Mouse (Mus musculus): ENCODE results near the gene Ang5. TPM values are rescaled to one million over a fixed set of nuclear protein-coding genes. Genes with fewer than 3 reads are reported as not detected.

Ang5 gene
- total RNA-seq (2023), result not detected

GRCm38 (mm10) chr14:43956769-43957168, at the start of gene Ang5:
Gene Ang5 (plus strand): TSS chr14:43957069.

GRCm38 (mm10) chr14:43923459-43923858, 33.4 kb upstream of the Ang5 start, which contains the start of gene Ear10:
Gene Ear10 (minus strand): TSS chr14:43923559.

DNA sequence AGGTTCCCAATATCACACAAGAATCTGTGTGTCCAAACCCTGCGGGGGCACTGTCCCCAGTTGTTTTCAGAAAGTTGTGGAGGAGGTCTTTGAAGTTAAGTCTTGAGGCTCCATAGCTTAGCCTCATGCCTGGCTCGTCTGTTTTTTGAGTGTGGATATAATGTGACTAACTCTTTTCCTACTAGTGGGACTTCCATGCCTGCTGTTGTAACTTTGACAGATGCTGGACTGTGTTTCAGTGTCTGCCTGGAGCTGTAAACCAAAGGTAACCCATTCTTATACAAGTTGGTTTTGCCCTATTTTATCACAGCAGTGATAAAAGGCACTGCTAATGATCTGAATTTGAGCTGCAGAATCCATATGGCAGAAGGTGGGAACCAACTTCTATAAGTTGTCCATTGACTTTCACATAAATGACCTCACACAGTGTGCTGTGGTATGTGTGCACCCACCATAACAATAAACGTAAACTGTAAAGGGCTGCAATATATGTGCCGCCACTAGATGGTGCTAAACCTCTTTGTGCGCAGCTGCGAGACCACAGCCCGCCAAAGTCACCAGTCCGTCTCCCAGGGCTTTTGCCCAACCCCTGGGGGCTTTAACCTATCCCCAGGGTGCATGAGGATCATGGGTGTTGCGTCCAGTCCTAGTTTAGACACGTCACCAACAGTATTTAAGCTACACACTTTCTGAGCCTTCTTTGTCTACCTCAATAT, 32.0 kb upstream of the Ang5 start, which contains the start of gene Gm8113:
Gm8113 (plus strand) TSS at position 703 of the 716 bp plus-strand sequence.

GRCm38 (mm10) chr14:44002169-44002568, 45.3 kb downstream of the Ang5 start, which contains the start of gene Ang6:
Gene Ang6 (minus strand): TSS chr14:44002269.

Other genes starting within 250 kb of the Ang5 start
- not detected for gene Gm16506, start 229.6 kb upstream of the Ang5 start, total RNA-seq (2023)
- gene Gm6526, start 209.2 kb upstream of the Ang5 start, total RNA-seq (2023), result not detected
- gene Gm8180, start 172.3 kb upstream of the Ang5 start, total RNA-seq (2023), result not detected
- not detected for gene Ear1, start 81.6 kb upstream of the Ang5 start, total RNA-seq (2023)
- not detected for gene Ear10, start 33.5 kb upstream of the Ang5 start, total RNA-seq (2023)
- gene Gm8113, start 31.7 kb upstream of the Ang5 start, total RNA-seq (2023), result not detected
- not detected for gene Ang6, start 45.2 kb downstream of the Ang5 start, total RNA-seq (2023)
- 1.3 TPM for gene Ear2, start 145.6 kb downstream of the Ang5 start, total RNA-seq (2023)
- gene Gm3327, start 166.8 kb downstream of the Ang5 start, total RNA-seq (2023), result not detected
- not detected for gene Gm8212, start 240.6 kb downstream of the Ang5 start, total RNA-seq (2023)

Measured in CD4-positive naive resting alpha-beta T cell, adult 57 days (primary cell).